Mouse (Mus musculus): ENCODE results near the gene Hsd17b13. TPM values are rescaled to one million over a fixed set of nuclear protein-coding genes. Genes with fewer than 3 reads are reported as not detected.
A peak's percentile ranks its signal among the peaks of the same experiment; 100 is the strongest.
"Not testable (repeated sequence)": the region's sequence is repeated elsewhere in the genome, so short reads cannot be mapped to it uniquely, and the experiment has no call there.

Hsd17b13 gene
- polyA plus RNA-seq (2014; fragmentation: Nextera tagmentation; extraction: Ambion mirVana): not detected in 2 replicates

- no peak for ATAC-seq (ENCODE audit: low read depth)
- H3K4me2 ChIP-seq (ENCODE audit: low read depth, low read length): no peak within 1 kb of the TSS
- WGBS: 91% methylated on average over 4 of the region's 4 CpGs
- H3K9me3 ChIP-seq (ENCODE audit: control insufficient read depth, low read length): no peaks in the 10 kb centered on the region
- no peaks in the 10 kb centered on the region for H3K4me1 ChIP-seq (ENCODE audit: control insufficient read depth, insufficient read depth, low read length)
- H3K27me3 ChIP-seq (ENCODE audit: control insufficient read depth, insufficient read depth, low read length): no peaks in the 10 kb centered on the region
- H3K36me3 ChIP-seq (ENCODE audit: control insufficient read depth, insufficient read depth, low read length): no peaks in the 10 kb centered on the region
- no peak within 1 kb of the TSS for H3K9ac ChIP-seq (replicated peaks; ENCODE audit: low read depth, low read length)
- no peak within 1 kb of the TSS for H3K27ac ChIP-seq (ENCODE audit: low read depth, low read length)
- no peak within 1 kb of the TSS for H3K4me3 ChIP-seq (ENCODE audit: low read depth, low read length)
Observed at GRCm38 (mm10) chr5:103977297-103977696, at the start of gene Hsd17b13. TSS of gene Hsd17b13 (minus strand) at chr5:103977410.

- Histone ChIP-seq H3K27me3 (ENCODE audit: control insufficient read depth, insufficient read depth, low read length) (no peaks in the 10 kb centered on the region), H3K36me3 (ENCODE audit: control insufficient read depth, insufficient read depth, low read length) (no peaks in the 10 kb centered on the region), H3K4me3 (ENCODE audit: low read depth, low read length) (no peak overlapping the region), H3K4me1 (ENCODE audit: control insufficient read depth, insufficient read depth, low read length) (peaks cover 2% of the 10 kb centered on the region; the same call in 1 of the 2 replicates), H3K9me3 (ENCODE audit: control insufficient read depth, low read length) (no peaks in the 10 kb centered on the region), H3K27ac (ENCODE audit: low read depth, low read length) (no peak overlapping the region), H3K9ac (replicated peaks; ENCODE audit: low read depth, low read length) (no peak overlapping the region), H3K4me2 (ENCODE audit: low read depth, low read length) (no peak overlapping the region)
- 53% methylated on average over 17 of the region's 17 CpGs for WGBS
- ATAC-seq (ENCODE audit: low read depth): no peak
Observed at GRCm38 (mm10) chr5:104025245-104025854, 48.1 kb upstream of the Hsd17b13 start.

GRCm38 (mm10) chr5:104024762-104025161 lies 47.6 kb upstream of the Hsd17b13 start:
- Histone ChIP-seq H3K4me3 (ENCODE audit: low read depth, low read length) (no peak overlapping the region), H3K4me2 (ENCODE audit: low read depth, low read length) (no peak overlapping the region), H3K36me3 (ENCODE audit: control insufficient read depth, insufficient read depth, low read length) (no peaks in the 10 kb centered on the region), H3K9ac (replicated peaks; ENCODE audit: low read depth, low read length) (no peak overlapping the region), H3K4me1 (ENCODE audit: control insufficient read depth, insufficient read depth, low read length) (peaks cover 2% of the 10 kb centered on the region; the same call in 1 of the 2 replicates), H3K27me3 (ENCODE audit: control insufficient read depth, insufficient read depth, low read length) (no peaks in the 10 kb centered on the region), H3K9me3 (ENCODE audit: control insufficient read depth, low read length) (no peaks in the 10 kb centered on the region), H3K27ac (ENCODE audit: low read depth, low read length) (no peak overlapping the region)
- WGBS: 73% methylated on average over 11 of the region's 11 CpGs
- ATAC-seq (ENCODE audit: low read depth): no peak

- H3K27me3 ChIP-seq (ENCODE audit: control insufficient read depth, insufficient read depth, low read length); H3K4me3 ChIP-seq (ENCODE audit: low read depth, low read length); H3K36me3 ChIP-seq (ENCODE audit: control insufficient read depth, insufficient read depth, low read length); H3K27ac ChIP-seq (ENCODE audit: low read depth, low read length); ATAC-seq (ENCODE audit: low read depth); H3K4me2 ChIP-seq (ENCODE audit: low read depth, low read length); H3K9ac ChIP-seq (replicated peaks; ENCODE audit: low read depth, low read length); H3K4me1 ChIP-seq (ENCODE audit: control insufficient read depth, insufficient read depth, low read length); H3K9me3 ChIP-seq (ENCODE audit: control insufficient read depth, low read length): not testable (repeated sequence)
- 88% methylated on average over 5 of the region's 5 CpGs for WGBS
Observed at GRCm38 (mm10) chr5:104024193-104024592, 47.0 kb upstream of the Hsd17b13 start.

- Histone ChIP-seq H3K36me3 (ENCODE audit: control insufficient read depth, insufficient read depth, low read length) (no peaks in the 10 kb centered on the region), H3K4me1 (ENCODE audit: control insufficient read depth, insufficient read depth, low read length) (peaks cover 2% of the 10 kb centered on the region; the same call in 1 of the 2 replicates), H3K27ac (ENCODE audit: low read depth, low read length) (no peak overlapping the region), H3K27me3 (ENCODE audit: control insufficient read depth, insufficient read depth, low read length) (no peaks in the 10 kb centered on the region), H3K9me3 (ENCODE audit: control insufficient read depth, low read length) (no peaks in the 10 kb centered on the region), H3K4me3 (ENCODE audit: low read depth, low read length) (no peak overlapping the region), H3K9ac (replicated peaks; ENCODE audit: low read depth, low read length) (no peak overlapping the region), H3K4me2 (ENCODE audit: low read depth, low read length) (no peak overlapping the region)
- WGBS: 82% methylated on average over 8 of the region's 8 CpGs
- no peak for ATAC-seq (ENCODE audit: low read depth)
Observed at GRCm38 (mm10) chr5:104023289-104024020, 46.2 kb upstream of the Hsd17b13 start.

GRCm38 (mm10) chr5:104022558-104022957 lies 45.3 kb upstream of the Hsd17b13 start:
- no peak overlapping the region for H3K27ac ChIP-seq (ENCODE audit: low read depth, low read length)
- no peaks in the 10 kb centered on the region for H3K36me3 ChIP-seq (ENCODE audit: control insufficient read depth, insufficient read depth, low read length)
- H3K4me1 ChIP-seq (ENCODE audit: control insufficient read depth, insufficient read depth, low read length): peaks cover 2% of the 10 kb centered on the region; the same call in 1 of the 2 replicates
- WGBS: 21% methylated on average over 5 of the region's 5 CpGs
- no peak overlapping the region for H3K9ac ChIP-seq (replicated peaks; ENCODE audit: low read depth, low read length)
- H3K4me2 ChIP-seq (ENCODE audit: low read depth, low read length): peak overlapping the region; percentile 58; the same call in 1 of the 2 replicates
- no peak for ATAC-seq (ENCODE audit: low read depth)
- H3K9me3 ChIP-seq (ENCODE audit: control insufficient read depth, low read length): no peaks in the 10 kb centered on the region
- no peaks in the 10 kb centered on the region for H3K27me3 ChIP-seq (ENCODE audit: control insufficient read depth, insufficient read depth, low read length)
- H3K4me3 ChIP-seq (ENCODE audit: low read depth, low read length): peak overlapping the region; percentile 37; the same call in 1 of the 2 replicates

- WGBS: 1% methylated on average over 31 of the region's 31 CpGs
- peaks cover 2% of the 10 kb centered on the region; the same call in 1 of the 2 replicates for H3K4me1 ChIP-seq (ENCODE audit: control insufficient read depth, insufficient read depth, low read length)
- no peaks in the 10 kb centered on the region for H3K36me3 ChIP-seq (ENCODE audit: control insufficient read depth, insufficient read depth, low read length)
- H3K27ac ChIP-seq (ENCODE audit: low read depth, low read length): no peak within 1 kb of the TSS; the same call in 1 of the 2 replicates
- H3K4me2 ChIP-seq (ENCODE audit: low read depth, low read length): peak within 1 kb of the TSS; percentile 58
- H3K9me3 ChIP-seq (ENCODE audit: control insufficient read depth, low read length): no peaks in the 10 kb centered on the region
- peak; percentile 86 for ATAC-seq (ENCODE audit: low read depth)
- peak within 1 kb of the TSS; percentile 37 for H3K4me3 ChIP-seq (ENCODE audit: low read depth, low read length)
- H3K9ac ChIP-seq (replicated peaks; ENCODE audit: low read depth, low read length): peak within 1 kb of the TSS; percentile 39
- no peaks in the 10 kb centered on the region for H3K27me3 ChIP-seq (ENCODE audit: control insufficient read depth, insufficient read depth, low read length)
Observed at GRCm38 (mm10) chr5:104021597-104022378, 44.6 kb upstream of the Hsd17b13 start, which contains the start of gene Hsd17b11. TSS of gene Hsd17b11 (minus strand) at chr5:104021919.

GRCm38 (mm10) chr5:104011419-104011818 lies 34.2 kb upstream of the Hsd17b13 start:
- H3K27me3 ChIP-seq (ENCODE audit: control insufficient read depth, insufficient read depth, low read length): no peaks in the 10 kb centered on the region
- no peaks in the 10 kb centered on the region for H3K4me1 ChIP-seq (ENCODE audit: control insufficient read depth, insufficient read depth, low read length)
- H3K36me3 ChIP-seq (ENCODE audit: control insufficient read depth, insufficient read depth, low read length): no peaks in the 10 kb centered on the region
- no peak overlapping the region for H3K27ac ChIP-seq (ENCODE audit: low read depth, low read length)
- H3K4me3 ChIP-seq (ENCODE audit: low read depth, low read length): no peak overlapping the region
- no peaks in the 10 kb centered on the region for H3K9me3 ChIP-seq (ENCODE audit: control insufficient read depth, low read length)
- H3K9ac ChIP-seq (replicated peaks; ENCODE audit: low read depth, low read length): no peak overlapping the region
- no peak for ATAC-seq (ENCODE audit: low read depth)
- no peak overlapping the region for H3K4me2 ChIP-seq (ENCODE audit: low read depth, low read length)
